Mouse (Mus musculus) embryo, embryonic 10.5 days (tissue): Measurements from ENCODE around the gene Col25a1.

Experiments
- DNase-seq: peaks from one replicate; pipeline ENCODE4 v3.0.0-alpha.2; 2015; ENCODE audit warnings: low spot score

Col25a1 gene

GRCm38 (mm10) chr3:130327039-130328015 lies 196.0 kb downstream of the Col25a1 start:
- no peak for DNase-seq

- DNase-seq = no peak
These were observed 197.6 kb downstream of the Col25a1 start for GRCm38 (mm10) chr3:130328909-130329308.

- no peak for DNase-seq
These were observed 198.7 kb downstream of the Col25a1 start for GRCm38 (mm10) chr3:130329833-130330555.

- no peak for DNase-seq
These were observed 199.3 kb downstream of the Col25a1 start for GRCm38 (mm10) chr3:130330556-130330950.

GRCm38 (mm10) chr3:130332347-130332913 lies 201.1 kb downstream of the Col25a1 start:
- DNase-seq = no peak

GRCm38 (mm10) chr3:130337857-130338256 lies 206.6 kb downstream of the Col25a1 start:
- peak; percentile 44 for DNase-seq

GRCm38 (mm10) chr3:130338371-130338770 lies 207.1 kb downstream of the Col25a1 start:
- no peak for DNase-seq

GRCm38 (mm10) chr3:130350161-130350560 lies 218.9 kb downstream of the Col25a1 start:
- DNase-seq = no peak

- no peak for DNase-seq
These were observed 223.2 kb downstream of the Col25a1 start for GRCm38 (mm10) chr3:130354399-130355039.

- DNase-seq = no peak
These were observed 225.4 kb downstream of the Col25a1 start for GRCm38 (mm10) chr3:130356575-130357173.

GRCm38 (mm10) chr3:130360813-130361212 lies 229.5 kb downstream of the Col25a1 start:
- no peak for DNase-seq

- no peak for DNase-seq
These were observed 230.6 kb downstream of the Col25a1 start for GRCm38 (mm10) chr3:130361922-130362321.

GRCm38 (mm10) chr3:130362797-130363367 lies 231.6 kb downstream of the Col25a1 start:
- DNase-seq = no peak

- DNase-seq = no peak
These were observed 235.8 kb downstream of the Col25a1 start for GRCm38 (mm10) chr3:130366917-130367610.

GRCm38 (mm10) chr3:130368352-130368751 lies 237.1 kb downstream of the Col25a1 start:
- no peak for DNase-seq

- DNase-seq = no peak
These were observed 237.8 kb downstream of the Col25a1 start for GRCm38 (mm10) chr3:130369113-130369512.

- no peak for DNase-seq
These were observed 238.9 kb downstream of the Col25a1 start for GRCm38 (mm10) chr3:130370167-130370566.

- no peak for DNase-seq
These were observed 241.8 kb downstream of the Col25a1 start for GRCm38 (mm10) chr3:130373145-130373544.

- no peak for DNase-seq
These were observed 243.5 kb downstream of the Col25a1 start for GRCm38 (mm10) chr3:130374620-130375341.

GRCm38 (mm10) chr3:130377786-130378185 lies 246.5 kb downstream of the Col25a1 start:
- DNase-seq = no peak
